Mouse (Mus musculus) limb, embryonic 12.5 days (tissue): ENCODE measurements around the gene Hist1h2aa. TPM values are rescaled to one million over a fixed set of nuclear protein-coding genes. Genes with fewer than 3 reads are reported as not detected.
A peak's percentile ranks its signal among the peaks of the same experiment; 100 is the strongest.

Source experiments
- ATAC-seq: fragments of 200-750 bp; cut with Nextera tagmentation; 2 replicates; pipeline ENCODE4 v1.8.0; 2017; ENCODE audit warnings: low read depth, moderate TSS enrichment; ENCODE audit not compliant: insufficient number of reproducible peaks, insufficient read depth, low FRiP score, low TSS enrichment
- H3K27ac ChIP-seq: fragments of 300-500 bp; sonication (generic); 2 replicates; pipeline ENCODE4 v1.5.1; 2016; ENCODE audit warnings: mild to moderate bottlenecking, moderate library complexity
- H3K27me3 ChIP-seq: fragments of 300-500 bp; sonication (generic); 2 replicates; pipeline ENCODE4 v1.6.1; 2016; ENCODE audit warnings: mild to moderate bottlenecking, moderate library complexity
- H3K36me3 ChIP-seq: fragments of 300-500 bp; sonication (generic); 2 replicates; pipeline ENCODE4 v1.6.1; 2016; ENCODE audit warnings: mild to moderate bottlenecking, moderate library complexity
- H3K4me1 ChIP-seq: fragments of 300-500 bp; sonication (generic); replicated peaks from 2 replicates; pipeline ENCODE4 v1.6.1; 2016
- H3K4me2 ChIP-seq: fragments of 300-500 bp; sonication (generic); 2 replicates; pipeline ENCODE4 v1.6.1; 2016; ENCODE audit warnings: mild to moderate bottlenecking, moderate library complexity
- H3K4me3 ChIP-seq: fragments of 300-500 bp; sonication (generic); replicated peaks from 2 replicates; pipeline ENCODE4 v1.5.1; 2016; ENCODE audit warnings: mild to moderate bottlenecking
- H3K9ac ChIP-seq: fragments of 300-500 bp; sonication (generic); replicated peaks from 2 replicates; pipeline ENCODE4 v1.6.1; 2016; ENCODE audit warnings: mild to moderate bottlenecking, moderate library complexity
- H3K9me3 ChIP-seq: fragments of 300-500 bp; sonication (generic); 2 replicates; pipeline ENCODE4 v1.6.1; 2016; ENCODE audit warnings: mild to moderate bottlenecking, moderate library complexity
- WGBS: fragments of 180-500 bp; shearing (Covaris S2); methylation state at CpG from one replicate; pipeline ENCODE4 v1.1.7; 2016; 5-methylcytosine and 5-hydroxymethylcytosine counted together
- microRNA-seq: library from miRNA; unstranded; fragments of <30 nt; microRNA quantifications from one replicate; pipeline ENCODE4, GENCODE M21; 2017
- polyA plus RNA-seq: library from polyadenylated mRNA; unstranded; fragments of >200 nt; fragmentation: Nextera tagmentation; extraction: Ambion mirVana; gene quantifications from 2 replicates; pipeline ENCODE4 v1.2.1, GENCODE M21; 2016

The Hist1h2aa gene
- polyA plus RNA-seq, 1 experiment from 2014 or later = not detected

DNA sequence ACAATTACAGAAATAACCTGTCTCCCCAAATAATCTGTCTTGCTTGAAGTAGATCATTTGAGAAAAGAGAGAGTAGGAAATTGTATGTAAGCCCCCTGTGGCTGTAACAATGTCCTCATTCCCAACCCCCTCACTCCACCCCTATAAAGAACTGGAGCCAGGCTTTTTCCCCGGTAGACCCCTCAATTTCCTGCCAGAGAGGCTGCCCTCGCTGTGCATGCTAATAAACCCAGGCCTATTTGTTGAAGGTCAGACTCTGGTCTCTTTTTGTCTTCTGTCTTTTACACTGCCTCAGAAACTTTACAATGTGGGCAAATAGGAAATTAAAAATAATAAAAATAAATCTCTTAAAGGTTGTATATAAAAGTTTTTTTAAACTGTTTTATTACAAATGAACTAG is 12.0 kb downstream of the Hist1h2aa start:
- Histone ChIP-seq H3K4me2 (no peak overlapping the region), H3K4me1 (peaks cover 44% of the 10 kb centered on the region), H3K9me3 (no peaks in the 10 kb centered on the region), H3K27me3 (no peaks in the 10 kb centered on the region), H3K4me3 (no peak overlapping the region), H3K36me3 (no peaks in the 10 kb centered on the region), H3K9ac (no peak overlapping the region), H3K27ac (no peak overlapping the region)
- 4% methylated on average over 2 of the region's 2 CpGs for WGBS
- ATAC-seq = 0 out of 2 replicates have a peak, but pooled peaks have one; percentile 64

DNA sequence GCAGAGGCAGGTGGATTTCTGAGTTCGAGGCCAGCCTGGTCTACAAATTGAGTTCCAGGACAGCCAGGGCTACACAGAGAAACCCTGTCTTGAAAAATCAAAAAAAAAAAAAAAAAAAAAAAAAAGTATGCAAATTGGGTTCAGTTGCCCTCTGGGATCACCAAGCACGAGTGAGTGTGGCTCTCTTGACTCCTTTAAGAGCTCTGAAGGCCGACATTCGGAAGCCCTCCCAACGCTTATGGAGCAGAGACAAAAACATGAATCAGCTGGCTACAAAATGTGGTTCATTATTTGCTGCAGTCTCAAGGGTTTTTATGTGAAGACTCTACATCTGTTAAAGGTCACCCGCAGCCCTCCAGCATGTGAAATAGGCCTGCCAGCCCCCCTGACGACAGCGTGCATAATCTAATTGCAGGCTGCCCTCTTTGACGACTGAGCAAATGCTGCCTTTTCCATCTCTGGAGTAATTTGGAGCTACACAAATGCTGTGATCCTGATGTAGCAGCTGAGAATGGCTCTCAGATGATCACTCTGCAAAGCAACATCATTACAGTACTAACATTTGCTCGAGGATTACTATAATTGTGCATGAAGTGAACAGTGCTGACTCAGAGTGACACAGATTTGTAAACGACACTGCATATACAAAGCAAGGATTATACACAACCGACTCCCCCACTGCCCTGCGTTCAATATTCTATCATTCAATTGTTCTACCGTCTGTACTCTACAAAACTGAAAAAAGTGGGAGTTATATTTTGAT is 15.4 kb downstream of the Hist1h2aa start:
- ATAC-seq = no peak
- H3K4me3 ChIP-seq = no peak overlapping the region

DNA sequence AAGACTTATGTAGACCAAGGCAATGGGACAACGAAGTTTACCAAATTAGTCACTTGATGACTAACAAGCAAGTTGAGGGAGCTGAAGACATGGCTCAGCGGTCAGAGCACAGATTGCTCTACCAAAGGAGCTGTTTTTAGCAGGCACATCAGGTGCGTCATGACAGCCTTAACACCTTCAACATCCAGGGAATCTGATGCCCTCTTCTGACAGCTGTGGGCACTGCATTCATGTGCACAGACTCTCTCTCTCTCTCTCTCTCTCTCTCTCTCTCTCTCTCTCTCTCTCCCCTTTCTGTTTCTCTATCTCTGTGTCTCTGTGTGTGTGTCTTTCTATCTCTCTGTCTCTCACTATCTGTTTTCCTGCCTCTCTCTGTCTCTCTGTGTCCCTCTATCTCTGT is 16.7 kb downstream of the Hist1h2aa start:
- no peak overlapping the region for H3K4me3 ChIP-seq
- no peaks in the 10 kb centered on the region for H3K36me3 ChIP-seq
- H3K4me1 ChIP-seq = peaks cover 30% of the 10 kb centered on the region
- H3K9ac ChIP-seq = no peak overlapping the region
- H3K9me3 ChIP-seq = no peaks in the 10 kb centered on the region
- no peak overlapping the region for H3K4me2 ChIP-seq
- no peak overlapping the region for H3K27ac ChIP-seq
- 73% methylated on average over 3 of the region's 3 CpGs for WGBS
- H3K27me3 ChIP-seq = no peaks in the 10 kb centered on the region
- ATAC-seq = no peak

More for the DNA sequence above, 15.4 kb downstream of the Hist1h2aa start:
- WGBS = 45% methylated on average over 14 of the region's 14 CpGs
- Histone ChIP-seq H3K27ac (no peak overlapping the region), H3K27me3 (no peaks in the 10 kb centered on the region), H3K9me3 (no peaks in the 10 kb centered on the region), H3K4me1 (peaks cover 38% of the 10 kb centered on the region), H3K4me2 (no peak overlapping the region), H3K9ac (no peak overlapping the region), H3K36me3 (no peaks in the 10 kb centered on the region)

DNA sequence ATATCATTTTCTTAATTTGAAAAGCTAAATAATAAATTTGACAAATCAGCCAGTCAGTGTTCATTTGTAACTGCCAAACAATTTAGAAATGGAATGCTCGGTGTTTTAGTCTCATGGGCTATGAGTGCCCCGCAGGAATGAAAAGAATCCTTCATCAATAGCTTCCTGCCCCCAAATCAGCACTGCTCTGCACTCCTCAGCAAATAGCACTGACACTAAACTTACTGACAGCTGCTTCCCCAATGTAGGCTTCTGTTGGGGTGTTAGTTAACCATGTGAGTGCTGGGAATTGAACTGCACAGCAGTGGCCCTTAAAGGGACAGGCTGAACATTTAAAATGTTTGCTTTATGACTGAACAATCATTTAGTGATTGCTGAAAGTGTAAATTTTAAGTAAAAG is 25.5 kb downstream of the Hist1h2aa start:
- no peak overlapping the region for H3K4me3 ChIP-seq
- no peak overlapping the region for H3K27ac ChIP-seq
- no peaks in the 10 kb centered on the region for H3K9me3 ChIP-seq
- no peaks in the 10 kb centered on the region for H3K27me3 ChIP-seq
- WGBS = 35% methylated on average over 2 of the region's 2 CpGs
- no peaks in the 10 kb centered on the region for H3K4me1 ChIP-seq
- no peaks in the 10 kb centered on the region for H3K36me3 ChIP-seq
- H3K4me2 ChIP-seq = no peak overlapping the region
- no peak overlapping the region for H3K9ac ChIP-seq
- ATAC-seq = no peak

DNA sequence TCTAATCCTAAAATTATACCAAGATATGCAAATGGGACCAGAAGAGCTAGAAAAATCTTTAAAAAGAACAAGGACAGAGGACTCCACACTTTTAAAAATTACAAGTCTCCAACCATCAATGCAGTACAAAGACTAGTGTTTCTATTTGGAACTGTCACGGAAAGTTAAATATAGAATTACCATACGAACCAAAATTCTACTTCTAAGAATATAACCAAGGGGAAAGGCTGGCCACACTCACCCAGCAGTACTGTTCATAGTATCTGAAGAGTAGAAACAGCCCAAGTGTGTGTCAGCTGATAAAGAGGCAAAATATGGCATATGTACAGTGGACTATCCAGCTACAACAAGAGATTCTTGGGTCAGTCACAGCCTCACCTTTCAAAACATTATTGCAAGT is 30.6 kb downstream of the Hist1h2aa start:
- Histone ChIP-seq H3K4me1 (no peaks in the 10 kb centered on the region), H3K9ac (no peak overlapping the region), H3K9me3 (no peaks in the 10 kb centered on the region), H3K4me3 (no peak overlapping the region), H3K27me3 (no peaks in the 10 kb centered on the region), H3K27ac (no peak overlapping the region), H3K4me2 (no peak overlapping the region), H3K36me3 (no peaks in the 10 kb centered on the region)
- no peak for ATAC-seq
- WGBS = 92% methylated on average over 2 of the region's 2 CpGs

DNA sequence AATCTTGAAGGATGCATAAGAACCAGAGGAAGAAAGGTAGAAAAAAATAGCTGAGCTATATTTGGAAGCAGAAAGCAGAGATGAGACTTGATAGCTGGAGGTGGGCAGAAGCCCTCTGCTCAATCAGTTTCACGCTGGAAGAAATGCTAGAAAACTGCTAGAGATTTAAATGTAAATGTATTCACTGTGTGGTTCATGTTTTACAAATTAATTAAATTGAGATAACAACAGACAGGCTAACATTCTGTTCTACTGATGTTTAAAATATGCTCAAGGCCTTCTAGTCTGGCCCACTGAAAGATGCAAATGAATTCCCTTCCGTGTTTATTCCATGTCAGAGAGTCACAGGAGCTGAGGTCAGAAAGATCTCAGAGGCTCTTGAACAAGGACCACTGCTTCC is 37.6 kb downstream of the Hist1h2aa start:
- 82% methylated on average over 2 of the region's 2 CpGs for WGBS
- H3K4me2 ChIP-seq = no peak overlapping the region
- ATAC-seq = no peak

DNA sequence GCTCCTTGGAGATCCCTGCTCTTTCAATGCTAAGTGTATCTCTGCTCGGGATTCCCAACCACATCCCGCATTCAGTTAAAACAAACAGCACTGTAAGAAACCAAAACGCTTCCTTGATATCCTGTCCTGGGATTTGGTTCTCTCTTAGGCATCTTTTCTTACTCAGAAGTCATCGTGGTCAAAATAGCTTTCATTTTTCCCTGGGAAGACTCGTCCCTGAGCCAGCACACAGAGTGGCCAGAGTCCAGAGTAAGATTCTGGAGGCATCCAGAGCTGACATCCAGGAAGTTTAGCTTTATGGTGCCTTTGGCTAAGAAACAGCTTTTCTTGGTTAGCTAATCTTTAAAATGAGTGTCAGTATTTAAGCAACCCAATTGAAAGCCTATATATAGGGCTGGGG is 38.0 kb downstream of the Hist1h2aa start:
- Histone ChIP-seq H3K9me3 (no peaks in the 10 kb centered on the region), H3K27me3 (no peaks in the 10 kb centered on the region), H3K9ac (no peak overlapping the region), H3K36me3 (no peaks in the 10 kb centered on the region), H3K27ac (no peak overlapping the region), H3K4me3 (no peak overlapping the region), H3K4me1 (no peaks in the 10 kb centered on the region), H3K4me2 (no peak overlapping the region)
- ATAC-seq = no peak
- 81% methylated on average over 5 of the region's 5 CpGs for WGBS

More for the DNA sequence above, 37.6 kb downstream of the Hist1h2aa start:
- Histone ChIP-seq H3K27ac (no peak overlapping the region), H3K9me3 (no peaks in the 10 kb centered on the region), H3K4me1 (no peaks in the 10 kb centered on the region), H3K4me3 (no peak overlapping the region), H3K9ac (no peak overlapping the region), H3K36me3 (no peaks in the 10 kb centered on the region), H3K27me3 (no peaks in the 10 kb centered on the region)

Small RNAs within 50 kb of the gene (microRNA-seq; reads per million reads assigned to microRNA genes)
- gene Gm44344 = not detected

Other genes starting within 250 kb of the Hist1h2aa start
- gene Hist1h1t, start 238.6 kb upstream of the Hist1h2aa start, polyA plus RNA-seq = not detected in 2 replicates
- 13.4 and 18.4 TPM in 2 replicates for gene Hist1h4c, start 236.0 kb upstream of the Hist1h2aa start, polyA plus RNA-seq
- gene Hfe, start 223.6 kb upstream of the Hist1h2aa start, polyA plus RNA-seq = 3.8 and 4.2 TPM in 2 replicates
- gene Hist1h1c, start 195.7 kb upstream of the Hist1h2aa start, polyA plus RNA-seq = 20.1 and 21.4 TPM in 2 replicates
- 20.7 and 22.1 TPM in 2 replicates for gene Hist1h3c, start 188.9 kb upstream of the Hist1h2aa start, polyA plus RNA-seq
- gene Hist1h2bb, start 187.7 kb upstream of the Hist1h2aa start, polyA plus RNA-seq = 6.3 and 6.7 TPM in 2 replicates
- gene Hist1h2ab, start 183.3 kb upstream of the Hist1h2aa start, polyA plus RNA-seq = 77.8 and 92.9 TPM in 2 replicates
- gene Hist1h3b, start 182.2 kb upstream of the Hist1h2aa start, polyA plus RNA-seq = 17.7 and 30.1 TPM in 2 replicates
- 9.1 and 10.7 TPM in 2 replicates for gene Hist1h4b, start 177.4 kb upstream of the Hist1h2aa start, polyA plus RNA-seq
- gene Hist1h4a, start 173.2 kb upstream of the Hist1h2aa start, polyA plus RNA-seq = 1.2 and 1.4 TPM in 2 replicates
- gene Hist1h3a, start 172.1 kb upstream of the Hist1h2aa start, polyA plus RNA-seq = 11.9 and 12.8 TPM in 2 replicates
- gene Hist1h1a, start 170.8 kb upstream of the Hist1h2aa start, polyA plus RNA-seq = 6.3 and 7.4 TPM in 2 replicates
- gene Trim38, start 164.5 kb upstream of the Hist1h2aa start, polyA plus RNA-seq = 0.16 TPM in 1 of 2 replicates, not detected in the other
- not detected in 2 replicates for gene Slc17a2, start 127.5 kb upstream of the Hist1h2aa start, polyA plus RNA-seq
- gene Slc17a3, start 95.0 kb upstream of the Hist1h2aa start, polyA plus RNA-seq = 0.06 TPM in 1 of 2 replicates, not detected in the other
- gene Slc17a1, start 66.7 kb upstream of the Hist1h2aa start, polyA plus RNA-seq = not detected in 2 replicates
- gene Slc17a4, start 19.5 kb upstream of the Hist1h2aa start, polyA plus RNA-seq = not detected in 2 replicates
- gene Hist1h2ba, start 306 bp upstream of the Hist1h2aa start, polyA plus RNA-seq = not detected in 2 replicates
- gene Scgn, start 56.8 kb downstream of the Hist1h2aa start, polyA plus RNA-seq = not detected in 2 replicates